Mouse (Mus musculus) small intestine, adult 2 months (tissue): ENCODE measurements around the gene Pik3r2. TPM values are rescaled to one million over a fixed set of nuclear protein-coding genes. Genes with fewer than 3 reads are reported as not detected.

Source experiments
- H3K27ac ChIP-seq: fragments of 200-500 bp; 2 replicates; pipeline ENCODE4 v1.5.1; 2012; ENCODE audit warnings: low read depth, low read length, control low read depth, inconsistent platforms; ENCODE audit not compliant: insufficient read depth
- H3K27me3 ChIP-seq: fragments of 200-500 bp; 2 replicates; pipeline ENCODE4 v1.6.1; 2012; ENCODE audit warnings: mild to moderate bottlenecking, moderate library complexity, low read length, inconsistent platforms; ENCODE audit not compliant: control insufficient read depth, insufficient read depth
- H3K36me3 ChIP-seq: fragments of 200-500 bp; 2 replicates; pipeline ENCODE4 v1.6.1; 2012; ENCODE audit warnings: mild to moderate bottlenecking, low read length, control low read depth, inconsistent platforms; ENCODE audit not compliant: control insufficient read depth, insufficient read depth
- H3K4me1 ChIP-seq: fragments of 200-500 bp; 2 replicates; pipeline ENCODE4 v1.6.1; 2012; ENCODE audit warnings: low read length, inconsistent platforms, mixed read lengths; ENCODE audit not compliant: control insufficient read depth, insufficient read depth, insufficient read length
- H3K4me3 ChIP-seq: fragments of 200-500 bp; 2 replicates; pipeline ENCODE4 v1.5.1; 2012; ENCODE audit warnings: low read depth, mild to moderate bottlenecking, control low read depth, inconsistent platforms, low read length, moderate library complexity
- CTCF ChIP-seq: fragments of 200-500 bp; IDR thresholded peaks from 2 replicates; pipeline ENCODE4 v1.5.1; 2012; ENCODE audit warnings: low read depth, mild to moderate bottlenecking, control low read depth, inconsistent platforms, low read length, moderate library complexity, mixed read lengths; ENCODE audit not compliant: insufficient replicate concordance, insufficient read length; ENCODE audit errors: extremely low read depth
- POLR2A ChIP-seq: fragments of 200-500 bp; IDR thresholded peaks from 2 replicates; pipeline ENCODE4 v1.6.1; 2012; ENCODE audit warnings: low read depth, mild to moderate bottlenecking, control low read depth, inconsistent platforms, low read length, moderate library complexity
- WGBS: fragments of 180-500 bp; shearing (Covaris S2); methylation state at CpG from one replicate; pipeline ENCODE4 v1.1.7; 2018; 5-methylcytosine and 5-hydroxymethylcytosine counted together
- polyA plus RNA-seq: library from polyadenylated mRNA; depleted of rRNA; stranded (reverse); fragments of >200 nt; gene quantifications from 2 replicates; pipeline ENCODE4 v1.2.3, GENCODE M21; 2012

The Pik3r2 gene
- polyA plus RNA-seq, 1 experiment: 414 TPM

GRCm38 (mm10) chr8:70762118-70762517 is 14.4 kb downstream of the Pik3r2 start:
- TF ChIP-seq CTCF (no peak), POLR2A (no peak)
- Histone ChIP-seq H3K4me1 (peaks cover 37% of the 10 kb centered on the region), H3K36me3 (peaks cover 22% of the 10 kb centered on the region), H3K27ac (peak overlapping the region; percentile 36), H3K27me3 (no peaks in the 10 kb centered on the region), H3K4me3 (no peak overlapping the region)
- WGBS: 24% methylated on average over 1 of the region's 1 CpGs

- TF ChIP-seq POLR2A (peak; percentile 85), CTCF (no peak)
- peak within 1 kb of the TSS; percentile 84 for H3K4me3 ChIP-seq
- peak within 1 kb of the TSS; percentile 70 for H3K27ac ChIP-seq
- H3K36me3 ChIP-seq: peaks cover 29% of the 10 kb centered on the region
- peaks cover 31% of the 10 kb centered on the region for H3K4me1 ChIP-seq
- WGBS: under 1% methylated on average over 55 of the region's 55 CpGs
- H3K27me3 ChIP-seq: no peaks in the 10 kb centered on the region
Measured at GRCm38 (mm10) chr8:70760775-70761406, 15.6 kb downstream of the Pik3r2 start, which contains the start of gene Mpv17l2. Mpv17l2 (minus strand) TSS chr8:70760946.

- H3K27me3 ChIP-seq: no peaks in the 10 kb centered on the region
- peak overlapping the region; percentile 84 for H3K4me3 ChIP-seq
- TF ChIP-seq POLR2A (no peak), CTCF (no peak)
- H3K27ac ChIP-seq: peak overlapping the region; percentile 59
- peaks cover 32% of the 10 kb centered on the region for H3K4me1 ChIP-seq
- H3K36me3 ChIP-seq: peaks cover 29% of the 10 kb centered on the region
- WGBS: under 1% methylated on average over 22 of the region's 22 CpGs
Measured at GRCm38 (mm10) chr8:70760350-70760749, 16.2 kb downstream of the Pik3r2 start.

- peaks cover 29% of the 10 kb centered on the region for H3K4me1 ChIP-seq
- no peak overlapping the region for H3K27ac ChIP-seq
- TF ChIP-seq POLR2A (no peak), CTCF (no peak)
- no peak overlapping the region for H3K4me3 ChIP-seq
- no peaks in the 10 kb centered on the region for H3K27me3 ChIP-seq
- peaks cover 29% of the 10 kb centered on the region for H3K36me3 ChIP-seq
- WGBS: 59% methylated on average over 19 of the region's 19 CpGs
Measured at GRCm38 (mm10) chr8:70758616-70759561, 17.6 kb downstream of the Pik3r2 start.

- H3K36me3 ChIP-seq: peaks cover 27% of the 10 kb centered on the region
- H3K27me3 ChIP-seq: no peaks in the 10 kb centered on the region
- 92% methylated on average over 7 of the region's 7 CpGs for WGBS
- no peak overlapping the region for H3K27ac ChIP-seq
- peaks cover 26% of the 10 kb centered on the region for H3K4me1 ChIP-seq
- no peak for TF ChIP-seq POLR2A
- TF ChIP-seq CTCF: no peak
- no peak overlapping the region for H3K4me3 ChIP-seq
Measured at GRCm38 (mm10) chr8:70758308-70758615, 18.3 kb downstream of the Pik3r2 start.

- no peaks in the 10 kb centered on the region for H3K27me3 ChIP-seq
- 80% methylated on average over 22 of the region's 22 CpGs for WGBS
- H3K4me3 ChIP-seq: no peak overlapping the region
- TF ChIP-seq CTCF: peak; percentile 24; the same call in 1 of the 2 replicates
- TF ChIP-seq POLR2A: no peak
- peaks cover 27% of the 10 kb centered on the region for H3K4me1 ChIP-seq
- peaks cover 23% of the 10 kb centered on the region for H3K36me3 ChIP-seq
- H3K27ac ChIP-seq: no peak overlapping the region
Measured at GRCm38 (mm10) chr8:70757523-70758307, 18.8 kb downstream of the Pik3r2 start.
